20 mouse cellular contexts compared by ENCODE assay signal in genomic region chr4:150842045-150842444, GRCm38 (mm10). TPM values are rescaled to one million over a fixed set of nuclear protein-coding genes. Genes with fewer than 3 reads are reported as not detected.
DNase-seq lines count a peak whose midpoint lies in the region; ATAC-seq and TF ChIP-seq lines count a peak whose summit lies in the region.
"Had no signal": no experiment of that assay in that cellular context is flagged by ENCODE, and none has a peak within 500 bp of the region (broad histone marks: within the 10 kb centered on the region; RNA-seq: fewer than 3 reads in every experiment).

No protein-coding gene starts in this region.

- H3K36me3 ChIP-seq in embryonic facial prominence, embryonic 13.5 days, result no peaks in the 10 kb centered on the region
- H3K36me3 ChIP-seq: forebrain, embryonic 15.5 days had no signal

- peak; percentile 31 for DNase-seq in adrenal gland, adult 2 months
- no peak for DNase-seq in adrenal gland, adult 8-10 months
- DNase-seq in gastrocnemius, adult 2 months, result no peak
- no peak for DNase-seq in gastrocnemius, adult 8-10 months (ENCODE audit: low spot score in 2 of 2)
- peak; percentile 44 for DNase-seq in 3T3-L1 (ENCODE audit: low read depth, low spot score)
- no peak for DNase-seq in right cerebral cortex, postnatal 4 days
- DNase-seq in heart, postnatal 25 days (ENCODE audit: low spot score), result no peak
- DNase-seq: adrenal gland, postnatal 14 days; adrenal gland, postnatal 36 days; cerebellum, adult 11-12 months; cerebellum, adult 2 months; cerebellum, adult 9-10 months; cerebellum, postnatal 10 days; cerebellum, postnatal 25 days; forebrain, postnatal 0 days had no signal

- 52% methylated on average over 5 of the region's 5 CpGs for WGBS in embryonic facial prominence, embryonic 13.5 days

- intact Hi-C loops in gastrocnemius, adult 2 months (cut with DNase I), result no loop called here
- intact Hi-C loops in heart, postnatal 25 days (cut with DNase I), result no loop called here

- H3K4me3 ChIP-seq in gastrocnemius, adult 2 months, result no peak overlapping the region
- H3K4me3 ChIP-seq in embryonic facial prominence, embryonic 13.5 days, result no peak overlapping the region
- H3K4me3 ChIP-seq: forebrain, embryonic 13.5 days; forebrain, embryonic 15.5 days had no signal

- H3K27ac ChIP-seq in gastrocnemius, adult 2 months, result peak overlapping the region; percentile 10; the same call in 1 of the 2 replicates
- peak overlapping the region; percentile 35; the same call in 1 of the 2 replicates for H3K27ac ChIP-seq in embryonic facial prominence, embryonic 13.5 days
- H3K27ac ChIP-seq: forebrain, embryonic 13.5 days; forebrain, embryonic 15.5 days had no signal

- no peak for TF ChIP-seq CTCF in gastrocnemius, adult 2 months (IDR thresholded peaks at IDR 0.05)

- ATAC-seq in embryonic facial prominence, embryonic 13.5 days (ENCODE audit: insufficient number of reproducible peaks, insufficient read depth, low FRiP score, low TSS enrichment, low read depth), result no peak
- ATAC-seq: activated CD4-positive, CD25-positive, alpha-beta regulatory T cell, adult 4 months; forebrain, embryonic 13.5 days; forebrain, embryonic 15.5 days; forebrain, postnatal 0 days; Patski had no signal

- peaks cover 8% of the 10 kb centered on the region for H3K4me1 ChIP-seq in embryonic facial prominence, embryonic 13.5 days

- no peak overlapping the region for H3K4me2 ChIP-seq in embryonic facial prominence, embryonic 13.5 days
- H3K4me2 ChIP-seq: forebrain, embryonic 13.5 days; forebrain, embryonic 15.5 days had no signal

- H3K27me3 ChIP-seq in embryonic facial prominence, embryonic 13.5 days, result no peaks in the 10 kb centered on the region
- H3K27me3 ChIP-seq: forebrain, embryonic 13.5 days; forebrain, embryonic 15.5 days; Patski had no signal

- H3K9ac ChIP-seq in embryonic facial prominence, embryonic 13.5 days, result no peak overlapping the region
- H3K9ac ChIP-seq: forebrain, embryonic 13.5 days; forebrain, embryonic 15.5 days; forebrain, postnatal 0 days had no signal

- H3K9me3 ChIP-seq in embryonic facial prominence, embryonic 13.5 days, result no peaks in the 10 kb centered on the region
- H3K9me3 ChIP-seq: forebrain, embryonic 13.5 days; forebrain, embryonic 15.5 days had no signal

RNA-seq across cellular contexts. Expression of gene Errfi1, which starts 11.7 kb away (rescaled TPM):
- 10 to 100 TPM; 41.7 to 49.8 TPM for total RNA-seq in adrenal gland, adult 2 months (2021)
- polyA plus RNA-seq in adrenal gland, adult 2 months (2012; rRNA removed), result 12.1 and 12.6 TPM in 2 replicates
- 10 to 100 TPM; 17.9 to 44.0 (median 29.8) TPM for total RNA-seq in adrenal gland, adult 8-10 months (2022)
- total RNA-seq in gastrocnemius, adult 2 months (2021), result 10 to 100 TPM; 20.7 to 50.5 TPM
- total RNA-seq in gastrocnemius, adult 8-10 months (2022), result 10 to 100 TPM; 12.1 to 28.7 (median 15.0) TPM
- polyA plus RNA-seq in embryonic facial prominence, embryonic 13.5 days (2015; fragmentation: Nextera tagmentation; extraction: Ambion mirVana), result 23.1 and 25.8 TPM in 2 replicates
- total RNA-seq in heart, postnatal 25 days (2021), result 10 to 100 TPM; 15.0 to 16.6 TPM

Comparison
In these comparisons a context has a peak if more than half of its experiments do, and no peak if none do; other contexts are left out.
1. DNase-seq: peak in adrenal gland, adult 2 months (single experiment) and 3T3-L1 (single experiment); none in adrenal gland, adult 8-10 months (single experiment), gastrocnemius, adult 2 months (single experiment), gastrocnemius, adult 8-10 months (0 of 2), right cerebral cortex, postnatal 4 days (single experiment) and heart, postnatal 25 days (single experiment).